Mouse (Mus musculus): ENCODE results near the gene Mrpl21.

GRCm38 (mm10) chr19:3281886-3282285 lies 815 bp upstream of the Mrpl21 start:
- TF ChIP-seq POLR2A (IDR thresholded peaks at IDR 0.05; ENCODE audit: extremely low read depth, insufficient read depth, low read length) (no peak), CTCF (IDR thresholded peaks at IDR 0.05; ENCODE audit: low read depth, low read length) (no peak)
